Mouse (Mus musculus) small intestine, adult 2 months (tissue): ENCODE data around the gene Vmn2r7.
"Not testable (repeated sequence)": the region's sequence is repeated elsewhere in the genome, so short reads cannot be mapped to it uniquely, and the experiment has no call there.

Source experiments
- CTCF ChIP-seq: fragments of 200-500 bp; IDR thresholded peaks from 2 replicates; pipeline ENCODE4 v1.5.1; 2012; ENCODE audit warnings: low read depth, mild to moderate bottlenecking, control low read depth, inconsistent platforms, low read length, moderate library complexity, mixed read lengths; ENCODE audit not compliant: insufficient replicate concordance, insufficient read length; ENCODE audit errors: extremely low read depth
- POLR2A ChIP-seq: fragments of 200-500 bp; IDR thresholded peaks from 2 replicates; pipeline ENCODE4 v1.6.1; 2012; ENCODE audit warnings: low read depth, mild to moderate bottlenecking, control low read depth, inconsistent platforms, low read length, moderate library complexity

- TF ChIP-seq POLR2A, CTCF: not testable (repeated sequence)
Observed at GRCm38 (mm10) chr3:64676069-64676468, 168.5 kb downstream of the Vmn2r7 start.
